Mouse (Mus musculus) hindbrain, embryonic 11.5 days (tissue): ENCODE measurements around the gene Clgn. TPM values are rescaled to one million over a fixed set of nuclear protein-coding genes. Genes with fewer than 3 reads are reported as not detected.

Experiments
- ATAC-seq: fragments of 200-750 bp; cut with Nextera tagmentation; 2 replicates; pipeline ENCODE4 v1.8.0; 2017; ENCODE audit warnings: mild to moderate bottlenecking, moderate TSS enrichment, moderate library complexity; ENCODE audit not compliant: low FRiP score
- DNase-seq: peaks from one replicate; pipeline ENCODE4 v3.0.0-alpha.2; 2015; ENCODE audit warnings: low spot score
- H3K27ac ChIP-seq: fragments of 300-500 bp; sonication (generic); 2 replicates; pipeline ENCODE4 v1.5.1; 2014; ENCODE audit warnings: mild to moderate bottlenecking, low read depth, low read length
- H3K27me3 ChIP-seq: fragments of 300-500 bp; sonication (generic); 2 replicates; pipeline ENCODE4 v1.6.1; 2014; ENCODE audit warnings: mild to moderate bottlenecking, low read length, moderate library complexity, mixed read lengths; ENCODE audit not compliant: control insufficient read depth, insufficient read depth
- H3K36me3 ChIP-seq: fragments of 300-500 bp; sonication (generic); 2 replicates; pipeline ENCODE4 v1.6.1; 2014; ENCODE audit warnings: mild to moderate bottlenecking, low read length, moderate library complexity, mixed read lengths; ENCODE audit not compliant: control insufficient read depth, insufficient read depth
- H3K4me1 ChIP-seq: fragments of 300-500 bp; sonication (generic); replicated peaks from 2 replicates; pipeline ENCODE4 v1.6.1; 2014; ENCODE audit warnings: low read length, mixed read lengths; ENCODE audit not compliant: control insufficient read depth, insufficient read depth
- H3K4me2 ChIP-seq: fragments of 300-500 bp; sonication (generic); replicated peaks from 2 replicates; pipeline ENCODE4 v1.6.1; 2014; ENCODE audit warnings: mild to moderate bottlenecking, low read depth, low read length
- H3K4me3 ChIP-seq: fragments of 300-500 bp; sonication (generic); 2 replicates; pipeline ENCODE4 v1.5.1; 2014; ENCODE audit warnings: low read depth, low read length
- H3K9ac ChIP-seq: fragments of 300-500 bp; sonication (generic); 2 replicates; pipeline ENCODE4 v1.6.1; 2014; ENCODE audit warnings: low read depth, low read length
- H3K9me3 ChIP-seq: fragments of 300-500 bp; sonication (generic); 2 replicates; pipeline ENCODE4 v1.6.1; 2016; ENCODE audit warnings: low read length; ENCODE audit not compliant: control insufficient read depth
- WGBS: fragments of 180-500 bp; shearing (Covaris S2); extraction: QIAGEN DNeasy Blood & Tissue Kit; methylation state at CpG from one replicate; pipeline ENCODE4 v1.1.7; 2014; 5-methylcytosine and 5-hydroxymethylcytosine counted together
- polyA plus RNA-seq: library from polyadenylated mRNA; unstranded; fragments of >200 nt; fragmentation: Nextera tagmentation; extraction: Ambion mirVana; gene quantifications from 2 replicates; pipeline ENCODE4 v1.2.1, GENCODE M21; 2014

Clgn gene
- polyA plus RNA-seq: 4.4 and 5.6 TPM in 2 replicates

GRCm38 (mm10) chr8:83389316-83390005 is at the start of gene Clgn:
Gene Clgn (plus strand): TSS chr8:83389867.
- Histone ChIP-seq H3K4me1 (no peaks in the 10 kb centered on the region), H3K4me3 (peak within 1 kb of the TSS; percentile 55), H3K36me3 (no peaks in the 10 kb centered on the region), H3K4me2 (peak within 1 kb of the TSS; percentile 80), H3K9ac (peak within 1 kb of the TSS; percentile 74), H3K9me3 (no peaks in the 10 kb centered on the region), H3K27ac (no peak within 1 kb of the TSS), H3K27me3 (peaks cover 5% of the 10 kb centered on the region)
- peak; percentile 94 for ATAC-seq
- 5% methylated on average over 41 of the region's 41 CpGs for WGBS
- peak; percentile 89 for DNase-seq

- no peak for ATAC-seq
Observed at GRCm38 (mm10) chr8:83342076-83342475, 47.6 kb upstream of the Clgn start.

GRCm38 (mm10) chr8:83342693-83343092 is 47.0 kb upstream of the Clgn start:
- Histone ChIP-seq H3K9ac (no peak overlapping the region), H3K9me3 (no peaks in the 10 kb centered on the region), H3K4me1 (no peaks in the 10 kb centered on the region), H3K36me3 (no peaks in the 10 kb centered on the region), H3K4me3 (no peak overlapping the region), H3K27ac (no peak overlapping the region), H3K27me3 (no peaks in the 10 kb centered on the region), H3K4me2 (no peak overlapping the region)
- DNase-seq: peak; percentile 37
- no peak for ATAC-seq

More at GRCm38 (mm10) chr8:83342076-83342475, 47.6 kb upstream of the Clgn start:
- Histone ChIP-seq H3K27me3 (no peaks in the 10 kb centered on the region), H3K4me2 (no peak overlapping the region), H3K36me3 (no peaks in the 10 kb centered on the region), H3K4me3 (no peak overlapping the region), H3K4me1 (no peaks in the 10 kb centered on the region), H3K9ac (no peak overlapping the region), H3K9me3 (no peaks in the 10 kb centered on the region), H3K27ac (no peak overlapping the region)
- no peak for DNase-seq
- WGBS: 83% methylated on average over 3 of the region's 3 CpGs

GRCm38 (mm10) chr8:83348263-83348662 is 41.4 kb upstream of the Clgn start, which contains the start of gene Mgat4d:
Gene Mgat4d (plus strand): TSS chr8:83348471.
- H3K36me3 ChIP-seq: no peaks in the 10 kb centered on the region
- H3K4me1 ChIP-seq: no peaks in the 10 kb centered on the region
- no peak within 1 kb of the TSS for H3K27ac ChIP-seq
- H3K9ac ChIP-seq: no peak within 1 kb of the TSS
- no peaks in the 10 kb centered on the region for H3K27me3 ChIP-seq
- H3K4me3 ChIP-seq: no peak within 1 kb of the TSS
- no peak within 1 kb of the TSS for H3K4me2 ChIP-seq
- no peak for ATAC-seq
- 76% methylated on average over 18 of the region's 18 CpGs for WGBS
- H3K9me3 ChIP-seq: no peaks in the 10 kb centered on the region
- DNase-seq: no peak

DNA sequence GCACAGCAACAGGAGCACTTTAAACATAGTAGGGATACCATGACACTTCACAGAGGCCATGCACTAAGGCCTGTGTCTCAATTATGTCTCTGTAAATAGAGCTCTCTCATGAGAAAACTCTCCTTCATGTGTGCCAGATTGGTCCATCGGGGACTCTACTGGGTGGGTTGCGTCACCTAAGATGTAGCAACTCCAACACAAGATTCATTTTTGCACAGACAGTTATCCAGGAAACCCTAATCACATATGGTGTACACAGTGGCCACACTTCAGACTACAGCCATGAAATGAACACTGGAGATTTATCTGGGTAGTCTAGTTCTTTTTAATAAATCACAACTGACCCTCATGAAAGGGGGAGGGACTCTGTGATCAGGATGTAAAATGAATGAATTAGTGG is 38.4 kb upstream of the Clgn start:
- Histone ChIP-seq H3K4me3 (no peak overlapping the region), H3K9me3 (no peaks in the 10 kb centered on the region), H3K27ac (no peak overlapping the region), H3K36me3 (no peaks in the 10 kb centered on the region), H3K4me2 (no peak overlapping the region), H3K27me3 (no peaks in the 10 kb centered on the region), H3K4me1 (no peaks in the 10 kb centered on the region), H3K9ac (no peak overlapping the region)
- DNase-seq (no peak), ATAC-seq (no peak)
- WGBS: 87% methylated on average over 2 of the region's 2 CpGs

DNA sequence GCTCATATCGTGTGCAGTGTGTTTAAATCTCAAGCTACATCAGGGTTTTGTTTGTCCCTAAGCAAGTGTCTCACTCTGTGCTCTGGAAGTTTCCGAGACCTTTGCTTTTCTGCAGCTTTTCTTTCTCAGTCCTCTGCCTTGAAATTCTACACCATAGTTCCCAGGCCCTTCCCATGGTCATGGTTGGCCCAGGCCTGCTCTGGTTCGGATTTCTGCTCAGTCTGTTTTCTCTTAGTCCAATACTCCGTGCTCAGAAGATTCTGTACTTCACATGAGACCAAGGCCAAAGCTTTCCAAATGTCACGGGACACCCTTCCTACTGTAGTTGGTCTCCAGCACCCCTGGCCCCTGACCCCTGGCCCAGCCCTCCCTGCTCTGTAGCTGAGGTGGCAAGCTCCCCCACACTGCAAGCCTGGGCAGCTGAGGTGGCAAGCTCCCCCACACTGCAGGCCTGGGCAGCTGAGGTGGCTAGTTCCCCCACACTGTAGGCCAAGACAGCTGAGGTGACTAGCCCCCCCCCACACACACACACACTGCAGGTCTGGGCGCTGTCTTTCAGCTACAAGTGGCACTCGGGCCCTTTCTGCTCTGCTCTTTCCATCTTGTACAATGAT is 26.4 kb upstream of the Clgn start:
- DNase-seq (no peak), ATAC-seq (no peak)
- H3K27ac ChIP-seq: no peak overlapping the region

GRCm38 (mm10) chr8:83377231-83377630 is 12.4 kb upstream of the Clgn start:
- Histone ChIP-seq H3K9me3 (no peaks in the 10 kb centered on the region), H3K27me3 (no peaks in the 10 kb centered on the region), H3K27ac (no peak overlapping the region), H3K4me3 (no peak overlapping the region), H3K4me1 (no peaks in the 10 kb centered on the region), H3K36me3 (no peaks in the 10 kb centered on the region), H3K4me2 (no peak overlapping the region), H3K9ac (no peak overlapping the region)
- DNase-seq (no peak), ATAC-seq (no peak)

More for the DNA sequence above, 26.4 kb upstream of the Clgn start:
- Histone ChIP-seq H3K36me3 (no peaks in the 10 kb centered on the region), H3K27me3 (no peaks in the 10 kb centered on the region), H3K4me3 (no peak overlapping the region), H3K4me1 (no peaks in the 10 kb centered on the region), H3K9me3 (no peaks in the 10 kb centered on the region), H3K9ac (no peak overlapping the region), H3K4me2 (no peak overlapping the region)
- WGBS: 60% methylated on average over 7 of the region's 7 CpGs

GRCm38 (mm10) chr8:83380141-83380540 is 9.5 kb upstream of the Clgn start:
- Histone ChIP-seq H3K4me3 (no peak overlapping the region), H3K9ac (no peak overlapping the region), H3K36me3 (no peaks in the 10 kb centered on the region), H3K27ac (no peak overlapping the region), H3K27me3 (no peaks in the 10 kb centered on the region), H3K9me3 (no peaks in the 10 kb centered on the region), H3K4me1 (no peaks in the 10 kb centered on the region), H3K4me2 (no peak overlapping the region)
- no peak for DNase-seq
- no peak for ATAC-seq
- 70% methylated on average over 4 of the region's 4 CpGs for WGBS

DNA sequence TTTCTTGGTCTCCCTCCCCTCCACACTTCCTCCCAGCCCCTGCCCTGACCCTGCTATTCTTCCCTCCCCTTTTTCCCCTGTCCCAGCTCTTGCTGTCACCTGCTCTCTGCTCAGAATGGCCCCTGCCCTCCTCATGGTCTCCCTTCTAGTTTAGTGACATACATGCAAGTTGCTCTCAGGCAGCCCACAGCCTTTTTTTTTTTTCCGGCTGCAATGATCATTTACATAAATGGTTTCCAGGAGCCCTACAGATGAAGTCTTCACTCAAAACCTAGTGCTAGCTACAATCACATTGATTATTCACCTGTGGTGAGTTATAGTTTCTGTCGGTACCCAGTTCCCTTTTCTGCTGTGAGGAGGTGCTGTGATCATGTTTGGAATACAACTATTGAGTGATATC is 8.7 kb upstream of the Clgn start:
- no peak for DNase-seq
- Histone ChIP-seq H3K36me3 (no peaks in the 10 kb centered on the region), H3K4me1 (no peaks in the 10 kb centered on the region), H3K9ac (no peak overlapping the region), H3K4me3 (no peak overlapping the region), H3K27ac (no peak overlapping the region), H3K9me3 (no peaks in the 10 kb centered on the region), H3K27me3 (no peaks in the 10 kb centered on the region), H3K4me2 (no peak overlapping the region)
- WGBS: 75% methylated on average over 2 of the region's 2 CpGs
- no peak for ATAC-seq
